Mouse (Mus musculus): ENCODE measurements around the gene Cldn34d. TPM values are rescaled to one million over a fixed set of nuclear protein-coding genes. Genes with fewer than 3 reads are reported as not detected.

The Cldn34d gene
- not detected in 2 replicates for polyA plus RNA-seq (2015; fragmentation: Nextera tagmentation; extraction: Ambion mirVana)

DNA sequence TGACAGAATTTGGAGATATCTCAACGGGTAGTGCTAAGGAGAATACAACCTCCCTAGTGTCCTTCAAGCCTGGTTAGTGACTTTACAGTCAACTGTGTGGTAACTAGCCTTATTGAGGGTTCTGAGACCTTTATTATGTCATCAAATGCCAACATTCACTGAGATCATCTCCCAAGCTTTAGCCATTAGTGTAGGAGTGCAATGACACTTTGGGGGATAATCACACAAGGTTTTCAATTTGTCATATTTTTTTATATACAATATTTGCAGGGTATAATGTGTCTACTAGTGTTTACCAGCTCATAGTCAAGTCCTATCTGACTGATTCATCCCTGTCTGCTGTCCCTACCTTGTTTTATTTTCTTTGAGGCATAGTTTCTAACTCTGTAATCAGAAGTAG lies at the start of gene Cldn34d:
Cldn34d (minus strand) TSS at position 101 of the 400 bp plus-strand sequence.
- TF ChIP-seq CTCF (IDR thresholded peaks at IDR 0.05; ENCODE audit: low read depth) = no peak
- Histone ChIP-seq H3K4me3 (replicated peaks; ENCODE audit: low read depth, low read length) (no peak within 1 kb of the TSS), H3K4me1 (replicated peaks; ENCODE audit: insufficient read depth, low read length) (no peaks in the 10 kb centered on the region), H3K4me2 (ENCODE audit: low read length) (no peak within 1 kb of the TSS), H3K27ac (no peak within 1 kb of the TSS), H3K36me3 (ENCODE audit: insufficient read depth, low read length) (no peaks in the 10 kb centered on the region), H3K9me3 (replicated peaks; ENCODE audit: low read length) (0 out of 2 replicates have a peak, but pooled peaks cover 5% of the 10 kb centered on the region), H3K27me3 (ENCODE audit: insufficient read depth, low read length) (no peaks in the 10 kb centered on the region), H3K9ac (ENCODE audit: low read depth, low read length) (no peak within 1 kb of the TSS)
- ATAC-seq (replicated peaks; ENCODE audit: low FRiP score, low read depth) = no peak
- WGBS = 83% methylated on average over 1 of the region's 1 CpGs
- no peak for DNase-seq (ENCODE audit: low spot score)

DNA sequence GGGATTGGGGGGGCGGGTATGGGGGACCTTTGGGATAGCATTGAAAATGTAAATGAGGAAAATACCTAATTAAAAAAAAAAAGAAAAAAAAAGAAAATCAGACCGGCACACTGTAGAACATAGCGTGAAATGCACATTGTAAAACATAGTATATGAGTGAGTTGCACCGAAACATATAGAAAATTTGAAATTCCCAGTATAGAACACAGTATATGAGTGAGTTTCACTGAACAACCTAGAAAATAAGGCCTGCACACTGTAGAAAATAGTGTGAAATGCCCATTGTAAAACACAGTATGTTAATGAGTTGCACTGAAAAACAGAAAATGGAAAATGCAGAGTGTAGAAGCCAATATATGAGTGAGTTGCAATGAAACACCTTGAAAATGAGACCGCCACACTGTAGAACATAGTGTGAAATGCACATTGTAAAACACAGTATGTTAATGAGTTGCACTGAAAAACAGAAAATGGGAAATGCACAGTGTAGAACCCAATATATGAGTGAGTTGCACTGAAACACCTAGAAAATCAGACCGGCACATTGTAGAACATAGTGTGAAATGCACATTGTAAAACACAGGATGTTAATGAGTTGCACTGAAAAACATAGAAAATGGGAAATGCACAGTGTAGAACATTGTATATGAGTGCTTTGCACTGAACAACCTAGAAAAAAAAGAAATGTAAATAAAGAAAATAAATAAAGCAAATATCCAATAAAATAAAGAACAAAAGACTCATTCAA lies 4.1 kb downstream of the Cldn34d start:
- ATAC-seq (replicated peaks; ENCODE audit: low FRiP score, low read depth) = peak; percentile 100
- Histone ChIP-seq H3K27me3 (ENCODE audit: insufficient read depth, low read length) (no peaks in the 10 kb centered on the region), H3K9me3 (replicated peaks; ENCODE audit: low read length) (0 out of 2 replicates have a peak, but pooled peaks cover 5% of the 10 kb centered on the region), H3K4me2 (ENCODE audit: low read length) (no peak overlapping the region), H3K4me1 (replicated peaks; ENCODE audit: insufficient read depth, low read length) (no peaks in the 10 kb centered on the region), H3K27ac (no peak overlapping the region), H3K4me3 (replicated peaks; ENCODE audit: low read depth, low read length) (no peak overlapping the region), H3K9ac (ENCODE audit: low read depth, low read length) (no peak overlapping the region), H3K36me3 (ENCODE audit: insufficient read depth, low read length) (no peaks in the 10 kb centered on the region)
- 54% methylated on average over 5 of the region's 6 CpGs for whole genome bisulfite sequencing
- TF ChIP-seq CTCF (IDR thresholded peaks at IDR 0.05; ENCODE audit: low read depth) = no peak
- peak; percentile 94 for DNase-seq (ENCODE audit: low spot score)

Other genes starting within 250 kb of the Cldn34d start
- gene Cldn34b4, start 209.6 kb downstream of the Cldn34d start, polyA plus RNA-seq (2015; fragmentation: Nextera tagmentation; extraction: Ambion mirVana) = not detected in 2 replicates

Measured in kidney, postnatal 0 days (tissue).